Mouse (Mus musculus): ENCODE data around the gene Rmi2. TPM values are rescaled to one million over a fixed set of nuclear protein-coding genes. Genes with fewer than 3 reads are reported as not detected.

The Rmi2 gene
- total and polyA plus RNA-seq, 2 experiments: 0.09 TPM; not detected in 1

GRCm38 (mm10) chr16:10936700-10937319 lies 102.0 kb downstream of the Rmi2 start:
- DNase-seq (ENCODE audit: extremely low read depth, low read depth, low spot score): no peak
- Histone ChIP-seq H3K4me1 (ENCODE audit: control insufficient read depth, insufficient read depth, low read length) (no peaks in the 10 kb centered on the region), H3K27ac (replicated peaks; ENCODE audit: insufficient read depth, low read depth, low read length) (no peak overlapping the region), H3K4me3 (ENCODE audit: insufficient read depth, low read depth, low read length) (no peak overlapping the region), H3K27me3 (ENCODE audit: control insufficient read depth, insufficient read depth, low read length) (no peaks in the 10 kb centered on the region), H3K36me3 (ENCODE audit: control insufficient read depth, insufficient read depth, low read length) (no peaks in the 10 kb centered on the region), H3K9ac (ENCODE audit: low read depth, low read length) (no peak overlapping the region), H3K79me2 (ENCODE audit: control insufficient read depth, insufficient read depth, low read length) (no peaks in the 10 kb centered on the region)
- WGBS: 91% methylated on average over 5 of the region's 5 CpGs
- TF ChIP-seq CTCF (IDR thresholded peaks at IDR 0.05; ENCODE audit: low read depth, low read length) (no peak), POLR2A (IDR thresholded peaks at IDR 0.05; ENCODE audit: extremely low read depth, insufficient read depth, low read length) (no peak)

DNA sequence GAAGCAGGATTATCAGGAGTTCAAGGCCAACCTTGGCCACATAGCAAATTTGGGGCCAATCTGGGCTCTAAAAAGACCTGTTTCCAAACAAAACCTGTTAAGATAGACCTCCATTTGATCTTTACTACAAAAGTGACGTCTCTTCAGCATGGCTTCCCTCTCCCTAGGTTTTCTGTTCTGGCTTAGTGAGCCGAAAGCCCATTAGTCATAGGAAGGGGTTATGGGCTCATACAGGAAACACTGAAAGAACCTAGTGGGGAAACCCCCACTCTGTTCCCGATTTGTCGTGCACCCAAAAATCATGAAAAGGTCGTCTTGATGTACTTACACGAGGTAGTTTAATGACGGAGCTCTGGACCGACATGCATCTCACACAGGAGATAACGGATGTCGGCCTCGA lies 102.6 kb downstream of the Rmi2 start:
- 86% methylated on average over 11 of the region's 11 CpGs for WGBS
- H3K27ac ChIP-seq (replicated peaks; ENCODE audit: insufficient read depth, low read depth, low read length): no peak overlapping the region
- no peaks in the 10 kb centered on the region for H3K36me3 ChIP-seq (ENCODE audit: control insufficient read depth, insufficient read depth, low read length)

GRCm38 (mm10) chr16:10939932-10940331 lies 105.1 kb downstream of the Rmi2 start:
- TF ChIP-seq POLR2A (IDR thresholded peaks at IDR 0.05; ENCODE audit: extremely low read depth, insufficient read depth, low read length) (no peak), CTCF (IDR thresholded peaks at IDR 0.05; ENCODE audit: low read depth, low read length) (no peak)
- no peak overlapping the region for H3K9ac ChIP-seq (ENCODE audit: low read depth, low read length)
- H3K79me2 ChIP-seq (ENCODE audit: control insufficient read depth, insufficient read depth, low read length): no peaks in the 10 kb centered on the region
- no peak overlapping the region for H3K4me3 ChIP-seq (ENCODE audit: insufficient read depth, low read depth, low read length)
- no peaks in the 10 kb centered on the region for H3K36me3 ChIP-seq (ENCODE audit: control insufficient read depth, insufficient read depth, low read length)
- H3K4me1 ChIP-seq (ENCODE audit: control insufficient read depth, insufficient read depth, low read length): no peaks in the 10 kb centered on the region
- DNase-seq (ENCODE audit: extremely low read depth, low read depth, low spot score): peak; percentile 73
- H3K27me3 ChIP-seq (ENCODE audit: control insufficient read depth, insufficient read depth, low read length): no peaks in the 10 kb centered on the region
- H3K27ac ChIP-seq (replicated peaks; ENCODE audit: insufficient read depth, low read depth, low read length): no peak overlapping the region
- WGBS: 44% methylated on average over 4 of the region's 4 CpGs

More for the DNA sequence above, 102.6 kb downstream of the Rmi2 start:
- Histone ChIP-seq H3K4me3 (ENCODE audit: insufficient read depth, low read depth, low read length) (no peak overlapping the region), H3K9ac (ENCODE audit: low read depth, low read length) (no peak overlapping the region), H3K27me3 (ENCODE audit: control insufficient read depth, insufficient read depth, low read length) (no peaks in the 10 kb centered on the region), H3K79me2 (ENCODE audit: control insufficient read depth, insufficient read depth, low read length) (no peaks in the 10 kb centered on the region), H3K4me1 (ENCODE audit: control insufficient read depth, insufficient read depth, low read length) (no peaks in the 10 kb centered on the region)
- TF ChIP-seq POLR2A (IDR thresholded peaks at IDR 0.05; ENCODE audit: extremely low read depth, insufficient read depth, low read length): no peak
- no peak for TF ChIP-seq CTCF (IDR thresholded peaks at IDR 0.05; ENCODE audit: low read depth, low read length)
- DNase-seq (ENCODE audit: extremely low read depth, low read depth, low spot score): no peak

- 97% methylated on average over 2 of the region's 2 CpGs for whole genome bisulfite sequencing
- no peaks in the 10 kb centered on the region for H3K27me3 ChIP-seq (ENCODE audit: control insufficient read depth, insufficient read depth, low read length)
- H3K4me1 ChIP-seq (ENCODE audit: control insufficient read depth, insufficient read depth, low read length): no peaks in the 10 kb centered on the region
- no peaks in the 10 kb centered on the region for H3K79me2 ChIP-seq (ENCODE audit: control insufficient read depth, insufficient read depth, low read length)
- DNase-seq (ENCODE audit: extremely low read depth, low read depth, low spot score): no peak
- H3K36me3 ChIP-seq (ENCODE audit: control insufficient read depth, insufficient read depth, low read length): no peaks in the 10 kb centered on the region
- H3K9ac ChIP-seq (ENCODE audit: low read depth, low read length): no peak overlapping the region
- no peak overlapping the region for H3K4me3 ChIP-seq (ENCODE audit: insufficient read depth, low read depth, low read length)
- H3K27ac ChIP-seq (replicated peaks; ENCODE audit: insufficient read depth, low read depth, low read length): no peak overlapping the region
- TF ChIP-seq POLR2A (IDR thresholded peaks at IDR 0.05; ENCODE audit: extremely low read depth, insufficient read depth, low read length) (no peak), CTCF (IDR thresholded peaks at IDR 0.05; ENCODE audit: low read depth, low read length) (no peak)
These were observed 105.8 kb downstream of the Rmi2 start for GRCm38 (mm10) chr16:10940661-10941060.

Other genes starting within 250 kb of the Rmi2 start
- 0.13 and 0.18 TPM in 2 replicates for gene Socs1, start 49.5 kb upstream of the Rmi2 start, total RNA-seq (2014; rRNA removed)
- gene Socs1, start 49.5 kb upstream of the Rmi2 start, polyA plus RNA-seq (2012; rRNA removed): 1.2 TPM in 2 replicates
- gene Tnp2, start 46.4 kb upstream of the Rmi2 start, total RNA-seq (2014; rRNA removed): not detected in 2 replicates
- 0.87 TPM in 1 of 2 replicates, not detected in the other for gene Tnp2, start 46.4 kb upstream of the Rmi2 start, polyA plus RNA-seq (2012; rRNA removed)
- not detected in 2 replicates for gene Prm3, start 44.1 kb upstream of the Rmi2 start, total RNA-seq (2014; rRNA removed)
- not detected in 2 replicates for gene Prm3, start 44.1 kb upstream of the Rmi2 start, polyA plus RNA-seq (2012; rRNA removed)
- gene Prm2, start 38.9 kb upstream of the Rmi2 start, total RNA-seq (2014; rRNA removed): not detected in 2 replicates
- gene Prm2, start 38.9 kb upstream of the Rmi2 start, polyA plus RNA-seq (2012; rRNA removed): 0.22 TPM in 1 of 2 replicates, not detected in the other
- gene Prm1, start 29.2 kb upstream of the Rmi2 start, total RNA-seq (2014; rRNA removed): not detected in 2 replicates
- 0.70 TPM in 1 of 2 replicates, not detected in the other for gene Prm1, start 29.2 kb upstream of the Rmi2 start, polyA plus RNA-seq (2012; rRNA removed)
- not detected in 2 replicates for gene Gm11172, start 22.1 kb upstream of the Rmi2 start, total RNA-seq (2014; rRNA removed)
- gene Gm11172, start 22.1 kb upstream of the Rmi2 start, polyA plus RNA-seq (2012; rRNA removed): not detected in 2 replicates
- gene Snn, start 225.9 kb downstream of the Rmi2 start, total RNA-seq (2014; rRNA removed): 1.0 and 1.9 TPM in 2 replicates
- gene Snn, start 225.9 kb downstream of the Rmi2 start, polyA plus RNA-seq (2012; rRNA removed): 1.2 and 2.5 TPM in 2 replicates
- 27.4 and 44.2 TPM in 2 replicates for gene Litaf, start 231.1 kb downstream of the Rmi2 start, total RNA-seq (2014; rRNA removed)
- 161 and 185 TPM in 2 replicates for gene Litaf, start 231.1 kb downstream of the Rmi2 start, polyA plus RNA-seq (2012; rRNA removed)